25 mouse cellular contexts compared by ENCODE assay signal in the genomic region with DNA sequence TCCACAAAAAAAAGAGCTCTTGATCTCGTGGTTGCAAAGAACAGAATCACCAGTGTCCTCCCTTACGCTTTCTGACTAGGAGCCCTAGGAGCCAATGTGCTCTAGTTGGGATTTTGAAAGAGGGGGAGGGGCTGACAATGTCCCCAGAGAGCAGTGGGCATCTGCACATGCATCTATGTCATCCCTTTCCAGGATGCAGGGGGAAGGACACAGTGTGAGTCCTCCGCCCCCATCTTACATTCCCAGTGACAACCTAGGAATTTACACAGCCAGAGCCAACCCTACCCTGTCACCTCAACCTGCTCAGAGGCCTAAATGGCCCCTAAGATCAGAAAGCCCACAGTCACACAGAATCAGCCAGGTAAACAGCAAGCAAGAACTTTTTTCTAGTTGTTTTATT. TPM values are rescaled to one million over a fixed set of nuclear protein-coding genes. Genes with fewer than 3 reads are reported as not detected.
A peak's percentile ranks its signal among the peaks of the same experiment; 100 is the strongest.
DNase-seq lines count a peak whose midpoint lies in the region; ATAC-seq and TF ChIP-seq lines count a peak whose summit lies in the region.
"Had no signal": no experiment of that assay in that cellular context is flagged by ENCODE, and none has a peak within 500 bp of the region (broad histone marks: within the 10 kb centered on the region; RNA-seq: fewer than 3 reads in every experiment).

No protein-coding gene starts in this region.

- H3K4me3 ChIP-seq in midbrain, embryonic 10.5 days = no peak overlapping the region
- H3K4me3 ChIP-seq in midbrain, embryonic 16.5 days (ENCODE audit: low read depth, low read length) = no peak overlapping the region
- no peak overlapping the region for H3K4me3 ChIP-seq in ES-E14 (ENCODE audit: insufficient read depth in 1 of 2, low read depth in 1 of 2, low read length in 2 of 2, poor library complexity in 1 of 2, severe bottlenecking in 1 of 2)
- no peak overlapping the region for H3K4me3 ChIP-seq in hindbrain, embryonic 12.5 days
- H3K4me3 ChIP-seq in midbrain, embryonic 15.5 days = no peak overlapping the region
- H3K4me3 ChIP-seq: embryonic facial prominence, embryonic 12.5 days; forebrain, embryonic 12.5 days; heart, embryonic 13.5 days; kidney, embryonic 15.5 days; limb, embryonic 13.5 days; liver, embryonic 12.5 days had no signal

- H3K4me1 ChIP-seq in midbrain, embryonic 10.5 days = peaks cover 19% of the 10 kb centered on the region
- no peaks in the 10 kb centered on the region for H3K4me1 ChIP-seq in midbrain, embryonic 16.5 days (ENCODE audit: control insufficient read depth, insufficient read depth, low read length)
- peaks cover 10 to 37% of the 10 kb centered on the region in 2 experiments for H3K4me1 ChIP-seq in ES-E14 (ENCODE audit: control insufficient read depth in 2 of 2, insufficient read depth in 2 of 2, low read length in 2 of 2, poor library complexity in 1 of 2)
- peaks cover 19% of the 10 kb centered on the region for H3K4me1 ChIP-seq in hindbrain, embryonic 12.5 days
- peaks cover 13% of the 10 kb centered on the region for H3K4me1 ChIP-seq in midbrain, embryonic 15.5 days
- H3K4me1 ChIP-seq: limb, embryonic 13.5 days had no signal

- in situ Hi-C loops in ES-E14 (cut with MboI; ENCODE audit: low sequenced_read_pairs in 2 of 2, unreplicated experiment in 2 of 2) = no loop called here

- H3K36me3 ChIP-seq in midbrain, embryonic 10.5 days = no peaks in the 10 kb centered on the region
- H3K36me3 ChIP-seq in midbrain, embryonic 16.5 days (ENCODE audit: control insufficient read depth, insufficient read depth, low read length) = peaks cover 10% of the 10 kb centered on the region; the same call in 1 of the 2 replicates
- H3K36me3 ChIP-seq in ES-E14 (ENCODE audit: control insufficient read depth, insufficient read depth, low read length, poor library complexity, severe bottlenecking) = peaks cover 3% of the 10 kb centered on the region; the same call in 1 of the 2 replicates
- peaks cover 9% of the 10 kb centered on the region; the same call in 1 of the 2 replicates for H3K36me3 ChIP-seq in hindbrain, embryonic 12.5 days
- H3K36me3 ChIP-seq in midbrain, embryonic 15.5 days (replicated peaks) = no peaks in the 10 kb centered on the region; the same call in 1 of the 2 replicates
- H3K36me3 ChIP-seq: embryonic facial prominence, embryonic 12.5 days; heart, embryonic 13.5 days; kidney, embryonic 15.5 days; limb, embryonic 13.5 days; liver, embryonic 12.5 days had no signal

- H3K27ac ChIP-seq in midbrain, embryonic 10.5 days (replicated peaks) = 0 out of 2 replicates have a peak overlapping the region, but pooled peaks have one; percentile 70
- H3K27ac ChIP-seq in midbrain, embryonic 16.5 days (ENCODE audit: low read length) = no peak overlapping the region
- peak overlapping the region; percentile 63; the same call in 1 of the 2 replicates for H3K27ac ChIP-seq in ES-E14 (ENCODE audit: insufficient read depth, low read depth, low read length, poor library complexity, severe bottlenecking)
- no peak overlapping the region for H3K27ac ChIP-seq in hindbrain, embryonic 12.5 days
- H3K27ac ChIP-seq in midbrain, embryonic 15.5 days = no peak overlapping the region
- H3K27ac ChIP-seq: embryonic facial prominence, embryonic 12.5 days; forebrain, embryonic 12.5 days; heart, embryonic 13.5 days; kidney, embryonic 15.5 days; limb, embryonic 13.5 days; liver, embryonic 12.5 days had no signal

- no peaks in the 10 kb centered on the region for H3K9me3 ChIP-seq in midbrain, embryonic 10.5 days (replicated peaks)
- H3K9me3 ChIP-seq in midbrain, embryonic 16.5 days (replicated peaks; ENCODE audit: control insufficient read depth, low read length, poor library complexity, severe bottlenecking) = no peaks in the 10 kb centered on the region
- no peaks in the 10 kb centered on the region for H3K9me3 ChIP-seq in ES-E14 (ENCODE audit: control insufficient read depth, insufficient read depth, low read depth, low read length)
- H3K9me3 ChIP-seq in hindbrain, embryonic 12.5 days (replicated peaks) = no peaks in the 10 kb centered on the region
- no peaks in the 10 kb centered on the region for H3K9me3 ChIP-seq in midbrain, embryonic 15.5 days
- H3K9me3 ChIP-seq: embryonic facial prominence, embryonic 12.5 days; forebrain, embryonic 12.5 days; heart, embryonic 13.5 days; kidney, embryonic 15.5 days; limb, embryonic 13.5 days; liver, embryonic 12.5 days had no signal

- DNase-seq in midbrain, embryonic 10.5 days (ENCODE audit: low spot score) = no peak
- DNase-seq in ES-E14 (ENCODE audit: low read depth, low spot score) = no peak
- DNase-seq in heart, adult 11 months = no peak
- DNase-seq: cerebellum, adult 11-12 months; cerebellum, postnatal 10 days; gastrocnemius, postnatal 10 days; heart, postnatal 14 days; kidney, adult 11 months; kidney, postnatal 36 days; layer of hippocampus, postnatal 36 days; lung, adult 18-20 months; lung, postnatal 10 days; right cerebral cortex, postnatal 4 days; thymus, postnatal 25 days had no signal

- 76% methylated on average over 3 of the region's 3 CpGs for WGBS in midbrain, embryonic 10.5 days
- 65% methylated on average over 3 of the region's 3 CpGs for WGBS in midbrain, embryonic 16.5 days
- WGBS in hindbrain, embryonic 12.5 days = 50% methylated on average over 3 of the region's 3 CpGs
- 74% methylated on average over 3 of the region's 3 CpGs for WGBS in midbrain, embryonic 15.5 days

- ATAC-seq in midbrain, embryonic 16.5 days = no peak
- ATAC-seq in hindbrain, embryonic 12.5 days (ENCODE audit: low FRiP score) = peak; percentile 60
- ATAC-seq in midbrain, embryonic 15.5 days (replicated peaks) = 0 out of 2 replicates have a peak, but pooled peaks have one; percentile 21
- ATAC-seq in megakaryocyte progenitor cell, adult 5-6 weeks (replicated peaks; ENCODE audit: poor library complexity) = no peak
- ATAC-seq: liver, embryonic 12.5 days had no signal

- no peak overlapping the region for H3K9ac ChIP-seq in midbrain, embryonic 16.5 days (ENCODE audit: low read depth, low read length)
- peak overlapping the region; percentile 21; the same call in 1 of the 2 replicates for H3K9ac ChIP-seq in ES-E14 (ENCODE audit: insufficient read depth, low read depth, low read length, poor library complexity, severe bottlenecking)
- no peak overlapping the region for H3K9ac ChIP-seq in hindbrain, embryonic 12.5 days
- H3K9ac ChIP-seq in midbrain, embryonic 15.5 days = no peak overlapping the region
- H3K9ac ChIP-seq: embryonic facial prominence, embryonic 12.5 days; forebrain, embryonic 12.5 days; heart, embryonic 13.5 days; kidney, embryonic 15.5 days; limb, embryonic 13.5 days; liver, embryonic 12.5 days had no signal

- H3K27me3 ChIP-seq in midbrain, embryonic 10.5 days (ENCODE audit: low read depth, poor library complexity, severe bottlenecking) = no peaks in the 10 kb centered on the region
- no peaks in the 10 kb centered on the region for H3K27me3 ChIP-seq in midbrain, embryonic 16.5 days (ENCODE audit: control insufficient read depth, insufficient read depth, low read depth, low read length)
- no peaks in the 10 kb centered on the region for H3K27me3 ChIP-seq in hindbrain, embryonic 12.5 days
- no peaks in the 10 kb centered on the region for H3K27me3 ChIP-seq in midbrain, embryonic 15.5 days (replicated peaks)
- H3K27me3 ChIP-seq: embryonic facial prominence, embryonic 12.5 days; forebrain, embryonic 12.5 days; kidney, embryonic 15.5 days; limb, embryonic 13.5 days had no signal

- H3K4me2 ChIP-seq in midbrain, embryonic 16.5 days (ENCODE audit: low read length) = no peak overlapping the region
- H3K4me2 ChIP-seq in hindbrain, embryonic 12.5 days (replicated peaks) = no peak overlapping the region
- no peak overlapping the region for H3K4me2 ChIP-seq in midbrain, embryonic 15.5 days
- H3K4me2 ChIP-seq: embryonic facial prominence, embryonic 12.5 days; forebrain, embryonic 12.5 days; heart, embryonic 13.5 days; kidney, embryonic 15.5 days; limb, embryonic 13.5 days; liver, embryonic 12.5 days had no signal

TF ChIP-seq in ES-E14, 5 proteins besides CTCF, POLR2A, EP300 and RAD21:
- no peak for TF ChIP-seq CHD2 (IDR thresholded peaks at IDR 0.05; ENCODE audit: low read depth, low read length)
- TF ChIP-seq HCFC1 (IDR thresholded peaks at IDR 0.05; ENCODE audit: borderline replicate concordance, insufficient read depth, low read length) = no peak
- TF ChIP-seq ZNF384 (IDR thresholded peaks at IDR 0.05; ENCODE audit: low read depth, low read length) = no peak
- no peak for TF ChIP-seq MAFK (IDR thresholded peaks at IDR 0.05; ENCODE audit: insufficient read depth, low read depth, low read length)
- TF ChIP-seq ZC3H11A (IDR thresholded peaks at IDR 0.05; ENCODE audit: borderline replicate concordance, low read depth, low read length) = no peak

RNA-seq across cellular contexts. Expression of gene Pex5, which starts 15.5 kb away (rescaled TPM):
- polyA plus RNA-seq in midbrain, embryonic 10.5 days (2016; fragmentation: Nextera tagmentation; extraction: Ambion mirVana) = 42.6 and 48.8 TPM in 2 replicates
- polyA plus RNA-seq in midbrain, embryonic 16.5 days (2015; fragmentation: Nextera tagmentation; extraction: Ambion mirVana) = 75.5 and 77.7 TPM in 2 replicates
- total RNA-seq in ES-E14 (2012; rRNA removed) = 34.4 and 35.7 TPM in 2 replicates
- polyA plus RNA-seq in hindbrain, embryonic 12.5 days (2016; fragmentation: Nextera tagmentation; extraction: Ambion mirVana) = 68.0 and 68.3 TPM in 2 replicates
- 77.3 and 83.5 TPM in 2 replicates for polyA plus RNA-seq in midbrain, embryonic 15.5 days (2015; fragmentation: Nextera tagmentation; extraction: Ambion mirVana)
- total RNA-seq in megakaryocyte progenitor cell, adult 5-6 weeks (2015) = 15.5 and 20.7 TPM in 2 replicates
- total RNA-seq in megakaryocyte progenitor cell, adult 5-6 weeks (2017) = 18.9 and 20.6 TPM in 2 replicates

RNA-seq across cellular contexts. Expression of gene Clstn3, which starts 34.2 kb away (rescaled TPM):
- polyA plus RNA-seq in midbrain, embryonic 10.5 days (2016; fragmentation: Nextera tagmentation; extraction: Ambion mirVana) = 8.4 and 15.2 TPM in 2 replicates
- polyA plus RNA-seq in midbrain, embryonic 16.5 days (2015; fragmentation: Nextera tagmentation; extraction: Ambion mirVana) = 151 and 183 TPM in 2 replicates
- total RNA-seq in ES-E14 (2012; rRNA removed) = 37.0 and 79.2 TPM in 2 replicates
- 36.9 and 40.5 TPM in 2 replicates for polyA plus RNA-seq in hindbrain, embryonic 12.5 days (2016; fragmentation: Nextera tagmentation; extraction: Ambion mirVana)
- 146 and 153 TPM in 2 replicates for polyA plus RNA-seq in midbrain, embryonic 15.5 days (2015; fragmentation: Nextera tagmentation; extraction: Ambion mirVana)
- 5.1 and 8.7 TPM in 2 replicates for total RNA-seq in megakaryocyte progenitor cell, adult 5-6 weeks (2015)
- total RNA-seq in megakaryocyte progenitor cell, adult 5-6 weeks (2017) = 6.8 and 10.4 TPM in 2 replicates
- total RNA-seq: monocyte, adult 5-6 weeks had no signal

Comparison
In these comparisons a context has a peak if more than half of its experiments do, and no peak if none do; other contexts are left out.
1. H3K27ac ChIP-seq: peak in midbrain, embryonic 10.5 days (single experiment) and ES-E14 (single experiment); none in midbrain, embryonic 16.5 days (single experiment), hindbrain, embryonic 12.5 days (single experiment) and midbrain, embryonic 15.5 days (single experiment).
2. ATAC-seq: peak in hindbrain, embryonic 12.5 days (single experiment) and midbrain, embryonic 15.5 days (single experiment); none in midbrain, embryonic 16.5 days (single experiment) and megakaryocyte progenitor cell, adult 5-6 weeks (single experiment).